16 mouse cellular contexts compared by ENCODE assay signal in genomic region chr9:67495350-67495749, GRCm38 (mm10).
DNase-seq lines count a peak whose midpoint lies in the region; ATAC-seq and TF ChIP-seq lines count a peak whose summit lies in the region.
"Had no signal": no experiment of that assay in that cellular context is flagged by ENCODE, and none has a peak within 500 bp of the region (broad histone marks: within the 10 kb centered on the region; RNA-seq: fewer than 3 reads in every experiment).

No protein-coding gene starts in this region.

- DNase-seq in gastrocnemius, adult 2 months = no peak
- DNase-seq in gastrocnemius, postnatal 14 days = no peak
- DNase-seq in hindbrain, embryonic 11.5 days (ENCODE audit: low spot score) = no peak
- DNase-seq in CH12.LX (ENCODE audit: extremely low read depth) = no peak
- DNase-seq in adrenal gland, adult 8-10 months = peak; percentile 25
- DNase-seq in cerebellum, postnatal 10 days = no peak
- no peak for DNase-seq in T-cell, adult 2 months (ENCODE audit: low spot score)
- DNase-seq: B cell, adult 2 months; cerebellum, adult 2 months; lung, postnatal 4 days; midbrain, embryonic 14.5 days; retina, postnatal 1 day; thymus, adult 2 months had no signal

- no peak for TF ChIP-seq CTCF in gastrocnemius, adult 2 months (IDR thresholded peaks at IDR 0.05)
- TF ChIP-seq CTCF in CH12.LX (conservative IDR thresholded peaks at IDR 0.05 in 1 of 2, IDR thresholded peaks at IDR 0.05 in 1 of 2; ENCODE audit: low read depth in 2 of 2, low read length in 2 of 2) = no peak

- H3K4me3 ChIP-seq in gastrocnemius, adult 2 months = no peak overlapping the region
- no peak overlapping the region for H3K4me3 ChIP-seq in hindbrain, embryonic 15.5 days
- no peak overlapping the region for H3K4me3 ChIP-seq in hindbrain, embryonic 11.5 days (ENCODE audit: low read depth, low read length)
- no peak overlapping the region for H3K4me3 ChIP-seq in CH12.LX (replicated peaks in 1 of 3; ENCODE audit: low read depth in 2 of 3, low read length in 2 of 3, poor library complexity in 1 of 3)
- H3K4me3 ChIP-seq: intestine, embryonic 15.5 days; kidney, embryonic 15.5 days had no signal

- ATAC-seq in hindbrain, embryonic 15.5 days (ENCODE audit: low FRiP score, low read depth) = no peak
- ATAC-seq in hindbrain, embryonic 11.5 days (ENCODE audit: low FRiP score) = no peak
- ATAC-seq: intestine, embryonic 15.5 days had no signal

- in situ Hi-C loops in CH12.LX (cut with MboI; ENCODE audit: low pct_ligation_motif_present, low pct_unique_long_range_greater_than_20kb, low sequenced_read_pairs) = no loop called here

- dilution Hi-C loops in CH12.LX (cut with MboI; ENCODE audit: extremely low pct_ligation_motif_present, extremely low pct_unique_long_range_greater_than_20kb, low sequenced_read_pairs) = no loop called here

- no peaks in the 10 kb centered on the region for H3K79me2 ChIP-seq in CH12.LX (replicated peaks; ENCODE audit: control insufficient read depth, extremely low read depth, insufficient read depth, poor library complexity, severe bottlenecking)

- 60% methylated on average over 3 of the region's 3 CpGs for WGBS in hindbrain, embryonic 15.5 days
- 68% methylated on average over 3 of the region's 3 CpGs for WGBS in hindbrain, embryonic 11.5 days

- no peak overlapping the region for H3K4me2 ChIP-seq in hindbrain, embryonic 15.5 days
- H3K4me2 ChIP-seq in hindbrain, embryonic 11.5 days (replicated peaks; ENCODE audit: low read depth, low read length) = no peak overlapping the region
- H3K4me2 ChIP-seq in CH12.LX (ENCODE audit: insufficient read depth, low read depth, poor library complexity, severe bottlenecking) = no peak overlapping the region
- H3K4me2 ChIP-seq: intestine, embryonic 15.5 days; kidney, embryonic 15.5 days had no signal

- no peaks in the 10 kb centered on the region for H3K36me3 ChIP-seq in hindbrain, embryonic 15.5 days
- no peaks in the 10 kb centered on the region for H3K36me3 ChIP-seq in hindbrain, embryonic 11.5 days (ENCODE audit: control insufficient read depth, insufficient read depth, low read length)
- H3K36me3 ChIP-seq in CH12.LX (replicated peaks in 1 of 2; ENCODE audit: control insufficient read depth in 1 of 2, insufficient read depth in 1 of 2, low read length in 1 of 2) = no peaks in the 10 kb centered on the region
- H3K36me3 ChIP-seq: intestine, embryonic 15.5 days; kidney, embryonic 15.5 days had no signal

- no peaks in the 10 kb centered on the region for H3K9me3 ChIP-seq in hindbrain, embryonic 15.5 days
- no peaks in the 10 kb centered on the region for H3K9me3 ChIP-seq in hindbrain, embryonic 11.5 days (ENCODE audit: control insufficient read depth, low read length)
- H3K9me3 ChIP-seq in CH12.LX (replicated peaks; ENCODE audit: low read length) = no peaks in the 10 kb centered on the region
- H3K9me3 ChIP-seq: intestine, embryonic 15.5 days; kidney, embryonic 15.5 days had no signal

- TF ChIP-seq POLR2A in CH12.LX (IDR thresholded peaks at IDR 0.05; ENCODE audit: low read depth, low read length) = no peak

- intact Hi-C loops in gastrocnemius, adult 2 months (cut with DNase I) = no loop called here
- intact Hi-C loops in gastrocnemius, postnatal 14 days (cut with DNase I; ENCODE audit: low total_unique reads) = no loop called here

- H3K9ac ChIP-seq in hindbrain, embryonic 15.5 days = no peak overlapping the region
- no peak overlapping the region for H3K9ac ChIP-seq in hindbrain, embryonic 11.5 days (ENCODE audit: low read depth, low read length)
- no peak overlapping the region for H3K9ac ChIP-seq in CH12.LX (ENCODE audit: insufficient read depth, low read depth)
- H3K9ac ChIP-seq: intestine, embryonic 15.5 days; kidney, embryonic 15.5 days had no signal

- H3K27ac ChIP-seq in gastrocnemius, adult 2 months = peak overlapping the region; percentile 48; the same call in 1 of the 2 replicates
- H3K27ac ChIP-seq in hindbrain, embryonic 15.5 days (replicated peaks) = 0 out of 2 replicates have a peak overlapping the region, but pooled peaks have one; percentile 23
- no peak overlapping the region for H3K27ac ChIP-seq in hindbrain, embryonic 11.5 days (ENCODE audit: low read depth, low read length)
- no peak overlapping the region for H3K27ac ChIP-seq in CH12.LX (ENCODE audit: insufficient read depth, low read depth)
- H3K27ac ChIP-seq: intestine, embryonic 15.5 days had no signal

- H3K4me1 ChIP-seq in hindbrain, embryonic 15.5 days (replicated peaks) = peaks cover 25% of the 10 kb centered on the region
- H3K4me1 ChIP-seq in hindbrain, embryonic 11.5 days (replicated peaks; ENCODE audit: control insufficient read depth, insufficient read depth, low read length) = no peaks in the 10 kb centered on the region
- H3K4me1 ChIP-seq in CH12.LX (ENCODE audit: control insufficient read depth in 1 of 2, insufficient read depth in 2 of 2) = peaks cover 0 to 16% of the 10 kb centered on the region in 2 experiments; a peak in 2 of 4 replicates

- no peak for TF ChIP-seq EP300 in CH12.LX (IDR thresholded peaks at IDR 0.05; ENCODE audit: low read length)

- no peak for TF ChIP-seq RAD21 in CH12.LX (IDR thresholded peaks at IDR 0.05; ENCODE audit: low read depth, low read length)

- no peaks in the 10 kb centered on the region for H3K27me3 ChIP-seq in hindbrain, embryonic 15.5 days
- H3K27me3 ChIP-seq in hindbrain, embryonic 11.5 days (ENCODE audit: control insufficient read depth, insufficient read depth, low read length) = no peaks in the 10 kb centered on the region
- no peaks in the 10 kb centered on the region for H3K27me3 ChIP-seq in CH12.LX (replicated peaks)
- H3K27me3 ChIP-seq: intestine, embryonic 15.5 days; kidney, embryonic 15.5 days had no signal

TF ChIP-seq in CH12.LX, 34 proteins besides CTCF, POLR2A, EP300 and RAD21:
- TF ChIP-seq JUN (IDR thresholded peaks at IDR 0.05; ENCODE audit: insufficient read depth, low read depth, low read length) = no peak
- 0 out of 2 replicates have a peak, but pooled peaks have one; percentile 16 for TF ChIP-seq MAFK (IDR thresholded peaks at IDR 0.05; ENCODE audit: insufficient replicate concordance, low read length)

Comparison
In these comparisons a context has a peak if more than half of its experiments do, and no peak if none do; other contexts are left out.
1. H3K27ac ChIP-seq: peak in gastrocnemius, adult 2 months (single experiment) and hindbrain, embryonic 15.5 days (single experiment); none in hindbrain, embryonic 11.5 days (single experiment) and CH12.LX (single experiment).